23 mouse cellular contexts compared by ENCODE assay signal in genomic region chr11:81802614-81803013, GRCm38 (mm10). TPM values are rescaled to one million over a fixed set of nuclear protein-coding genes. Genes with fewer than 3 reads are reported as not detected.
DNase-seq lines count a peak whose midpoint lies in the region; TF ChIP-seq lines count a peak whose summit lies in the region.
"Had no signal": no experiment of that assay in that cellular context is flagged by ENCODE, and none has a peak within 500 bp of the region (broad histone marks: within the 10 kb centered on the region; RNA-seq: fewer than 3 reads in every experiment).

No protein-coding gene starts in this region.

- peak; percentile 33 for DNase-seq in layer of hippocampus, adult 9-11 months
- DNase-seq in layer of hippocampus, adult 9-10 months (ENCODE audit: low spot score) = no peak
- peak; percentile 83 for DNase-seq in brain, adult 2 months (ENCODE audit: low read depth, low spot score)
- peak; percentile 39 for DNase-seq in brain, embryonic 14.5 days (ENCODE audit: low read depth)
- peak; percentile 28 to 49 for DNase-seq in cerebellum, postnatal 14 days
- no peak for DNase-seq in embryonic facial prominence, embryonic 10.5 days (ENCODE audit: low spot score)
- DNase-seq in kidney, postnatal 25 days = no peak
- DNase-seq: adrenal gland, adult 8-10 months; heart, adult 11 months; kidney, adult 9 months; kidney, postnatal 36 days; thymus, postnatal 14 days had no signal

- TF ChIP-seq POLR2A in brain, embryonic 14.5 days (IDR thresholded peaks at IDR 0.05; ENCODE audit: borderline replicate concordance, extremely low read depth, insufficient read depth, insufficient read length, poor library complexity, severe bottlenecking) = no peak

- H3K4me1 ChIP-seq in embryonic facial prominence, embryonic 10.5 days = no peaks in the 10 kb centered on the region
- H3K4me1 ChIP-seq: hindbrain, embryonic 13.5 days; limb, embryonic 15.5 days; liver, embryonic 15.5 days; midbrain, embryonic 10.5 days had no signal

- no peaks in the 10 kb centered on the region for H3K9me3 ChIP-seq in embryonic facial prominence, embryonic 10.5 days
- H3K9me3 ChIP-seq: heart, embryonic 13.5 days; hindbrain, embryonic 13.5 days; limb, embryonic 15.5 days; liver, embryonic 15.5 days; midbrain, embryonic 10.5 days had no signal

- H3K27me3 ChIP-seq in embryonic facial prominence, embryonic 10.5 days (replicated peaks; ENCODE audit: low read depth, poor library complexity, severe bottlenecking) = no peaks in the 10 kb centered on the region
- H3K27me3 ChIP-seq: liver, embryonic 15.5 days had no signal

- no peaks in the 10 kb centered on the region for H3K36me3 ChIP-seq in embryonic facial prominence, embryonic 10.5 days (replicated peaks)
- H3K36me3 ChIP-seq: heart, embryonic 13.5 days; hindbrain, embryonic 13.5 days; limb, embryonic 15.5 days; liver, embryonic 15.5 days; midbrain, embryonic 10.5 days had no signal

- 51% methylated on average over 1 of the region's 1 CpGs for WGBS in embryonic facial prominence, embryonic 10.5 days

- H3K27ac ChIP-seq in embryonic facial prominence, embryonic 10.5 days (replicated peaks) = no peak overlapping the region
- H3K27ac ChIP-seq: heart, embryonic 13.5 days; hindbrain, embryonic 13.5 days; limb, embryonic 15.5 days; liver, embryonic 15.5 days; macrophage; midbrain, embryonic 10.5 days had no signal

- TF ChIP-seq CTCF in brain, embryonic 14.5 days (IDR thresholded peaks at IDR 0.05; ENCODE audit: borderline replicate concordance, extremely low read depth, insufficient read depth, insufficient read length) = no peak

- H3K4me3 ChIP-seq in embryonic facial prominence, embryonic 10.5 days = no peak overlapping the region
- H3K4me3 ChIP-seq: heart, embryonic 13.5 days; hindbrain, embryonic 13.5 days; limb, embryonic 15.5 days; liver, embryonic 15.5 days; midbrain, embryonic 10.5 days had no signal

RNA-seq across cellular contexts. Expression of gene 5530401A14Rik, which starts 57.9 kb away (rescaled TPM):
- 0.01 TPM in 1 of 2 replicates, not detected in the other for polyA plus RNA-seq in brain, embryonic 14.5 days (2012; rRNA removed)
- polyA plus RNA-seq in embryonic facial prominence, embryonic 10.5 days (2016; fragmentation: Nextera tagmentation; extraction: Ambion mirVana) = 0.05 TPM in 1 of 2 replicates, not detected in the other
- polyA plus RNA-seq: embryonic facial prominence, embryonic 14.5 days; heart, embryonic 13.5 days; inflammation-experienced regulatory T-cells, adult 6 months; limb, embryonic 15.5 days; liver, embryonic 15.5 days; lung, embryonic 16.5 days; macrophage; midbrain, embryonic 10.5 days; small intestine, adult 2 months; testis, adult 2 months had no signal

Comparison
In these comparisons a context has a peak if more than half of its experiments do, and no peak if none do; other contexts are left out.
1. DNase-seq: peak in layer of hippocampus, adult 9-11 months (single experiment), brain, adult 2 months (single experiment), brain, embryonic 14.5 days (single experiment) and cerebellum, postnatal 14 days (2 of 2); none in layer of hippocampus, adult 9-10 months (single experiment), embryonic facial prominence, embryonic 10.5 days (single experiment) and kidney, postnatal 25 days (0 of 2).